Mouse (Mus musculus): ENCODE results near the gene 6430531B16Rik.

6430531B16Rik gene

DNA sequence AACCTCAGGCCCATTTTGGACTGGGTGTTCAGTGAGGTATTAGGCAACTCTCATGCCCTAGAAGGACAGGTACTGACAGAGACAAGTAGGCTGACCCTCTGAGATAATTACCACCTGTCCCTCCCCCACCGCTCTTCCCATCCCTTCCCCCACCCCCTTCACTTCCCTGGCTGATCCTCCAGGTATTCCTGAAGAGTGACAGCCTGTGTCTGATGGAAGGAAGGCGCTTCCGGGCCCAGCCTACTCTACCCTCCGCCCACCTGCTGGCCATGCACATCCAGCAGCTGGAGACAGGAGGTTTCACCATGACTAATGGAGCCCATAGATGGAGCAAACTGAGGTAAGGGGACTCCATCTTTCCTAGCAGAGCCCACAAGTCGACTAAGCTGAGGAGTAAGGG is 40.7 kb downstream of the 6430531B16Rik start:
- no peak for DNase-seq (ENCODE audit: low spot score in 2 of 2)

DNA sequence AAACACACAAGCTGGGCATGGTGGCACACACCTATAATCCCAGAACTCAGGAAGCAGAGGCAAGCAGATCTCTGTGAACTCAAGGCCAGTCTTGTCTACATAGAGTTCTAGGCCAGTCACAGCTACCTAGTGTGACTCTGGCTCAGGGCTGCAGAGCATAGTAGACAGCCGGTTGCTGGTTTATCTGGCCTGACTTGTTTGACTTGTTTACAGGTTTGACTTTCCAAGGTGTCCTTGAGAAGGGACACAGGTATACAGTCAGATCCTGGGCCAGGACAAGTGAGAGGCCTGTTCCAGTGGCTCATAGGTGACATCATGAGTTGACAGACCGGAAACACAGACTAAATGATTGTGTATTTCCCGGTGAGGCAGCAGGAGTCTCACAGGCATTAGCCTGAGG is 41.4 kb downstream of the 6430531B16Rik start:
- DNase-seq (ENCODE audit: low spot score in 2 of 2), result no peak

DNA sequence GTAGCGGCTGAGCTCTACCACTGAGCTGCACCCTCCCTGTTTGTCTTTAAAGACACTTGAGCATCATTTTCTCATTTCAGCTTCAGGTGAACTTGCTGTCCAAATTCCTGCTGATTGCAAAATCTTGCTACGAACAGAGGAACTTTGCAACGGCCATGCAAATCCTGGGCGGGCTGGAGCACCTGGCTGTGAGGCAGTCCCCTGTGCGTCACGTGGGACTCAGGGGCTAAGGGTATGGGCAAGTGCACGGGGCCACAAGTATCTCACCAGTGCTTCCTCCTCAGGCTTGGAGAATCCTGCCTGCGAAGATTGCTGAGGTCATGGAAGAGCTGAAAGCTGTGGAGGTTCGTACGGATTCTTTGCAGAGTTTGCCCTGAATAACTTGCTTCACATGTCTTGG is 41.9 kb downstream of the 6430531B16Rik start:
- no peak for DNase-seq (ENCODE audit: low spot score in 2 of 2)

- DNase-seq (ENCODE audit: low spot score in 2 of 2), result no peak
Measured at GRCm38 (mm10) chr7:139930732-139931131, 47.8 kb downstream of the 6430531B16Rik start.

Data from right cerebral cortex, postnatal 36 days (tissue).